ENCODE assay signal across 18 mouse cellular contexts in genomic region chr2:5378066-5378672, GRCm38 (mm10).
DNase-seq lines count a peak whose midpoint lies in the region; ATAC-seq and TF ChIP-seq lines count a peak whose summit lies in the region.
"Had no signal": no experiment of that assay in that cellular context is flagged by ENCODE, and none has a peak within 500 bp of the region (broad histone marks: within the 10 kb centered on the region; RNA-seq: fewer than 3 reads in every experiment).

No protein-coding gene starts in this region.

- no peak overlapping the region for H3K4me2 ChIP-seq in hindbrain, embryonic 11.5 days (replicated peaks; ENCODE audit: low read depth, low read length)
- H3K4me2 ChIP-seq in midbrain, postnatal 0 days (ENCODE audit: low read depth, low read length, poor library complexity, severe bottlenecking), result no peak overlapping the region
- H3K4me2 ChIP-seq in forebrain, embryonic 14.5 days (ENCODE audit: low read length), result no peak overlapping the region
- H3K4me2 ChIP-seq: embryonic facial prominence, embryonic 13.5 days; limb, embryonic 15.5 days; liver, embryonic 15.5 days; neural tube, embryonic 12.5 days had no signal

- H3K27me3 ChIP-seq in hindbrain, embryonic 11.5 days (ENCODE audit: control insufficient read depth, insufficient read depth, low read length), result no peaks in the 10 kb centered on the region
- no peaks in the 10 kb centered on the region for H3K27me3 ChIP-seq in midbrain, postnatal 0 days (ENCODE audit: insufficient read depth, low read length)
- no peaks in the 10 kb centered on the region for H3K27me3 ChIP-seq in embryonic facial prominence, embryonic 10.5 days (replicated peaks; ENCODE audit: low read depth, poor library complexity, severe bottlenecking)
- no peaks in the 10 kb centered on the region for H3K27me3 ChIP-seq in forebrain, embryonic 14.5 days (replicated peaks; ENCODE audit: control insufficient read depth, insufficient read depth, low read length)
- H3K27me3 ChIP-seq: embryonic facial prominence, embryonic 13.5 days; limb, embryonic 15.5 days; liver, embryonic 15.5 days; neural tube, embryonic 12.5 days had no signal

- peak; percentile 4 to 23 for DNase-seq in adrenal gland, adult (ENCODE audit: inconsistent age in 2 of 2, low spot score in 1 of 2)
- DNase-seq in adrenal gland, postnatal 10 days, result no peak
- no peak for DNase-seq in hindbrain, embryonic 11.5 days (ENCODE audit: low spot score)
- peak; percentile 17 for DNase-seq in mesoderm, embryonic 11.5 days (ENCODE audit: low read depth, low spot score)
- peak; percentile 39 for DNase-seq in midbrain, postnatal 0 days (ENCODE audit: low spot score)
- DNase-seq in embryonic facial prominence, embryonic 10.5 days (ENCODE audit: low spot score), result no peak
- no peak for DNase-seq in forebrain, embryonic 14.5 days (ENCODE audit: low spot score)
- DNase-seq in gastrocnemius, adult 8-10 months (ENCODE audit: low spot score in 2 of 2), result no peak
- DNase-seq: adrenal gland, postnatal 36 days; cerebellum, adult 8-10 months; kidney, adult 11 months; thymus, postnatal 14 days had no signal

- H3K27ac ChIP-seq in hindbrain, embryonic 11.5 days (ENCODE audit: low read depth, low read length), result 0 out of 2 replicates have a peak overlapping the region, but pooled peaks have one; percentile 6
- peak overlapping the region; percentile 51; the same call in 1 of the 2 replicates for H3K27ac ChIP-seq in midbrain, postnatal 0 days (ENCODE audit: low read depth, low read length)
- no peak overlapping the region for H3K27ac ChIP-seq in embryonic facial prominence, embryonic 10.5 days (replicated peaks)
- H3K27ac ChIP-seq in forebrain, embryonic 14.5 days (ENCODE audit: low read depth, low read length), result no peak overlapping the region
- H3K27ac ChIP-seq: embryonic facial prominence, embryonic 13.5 days; limb, embryonic 15.5 days; liver, embryonic 15.5 days; neural tube, embryonic 12.5 days had no signal

- H3K4me3 ChIP-seq in hindbrain, embryonic 11.5 days (ENCODE audit: low read depth, low read length), result no peak overlapping the region
- no peak overlapping the region for H3K4me3 ChIP-seq in midbrain, postnatal 0 days (ENCODE audit: low read depth, low read length)
- H3K4me3 ChIP-seq in embryonic facial prominence, embryonic 10.5 days, result no peak overlapping the region
- no peak overlapping the region for H3K4me3 ChIP-seq in forebrain, embryonic 14.5 days (ENCODE audit: low read depth, low read length)
- H3K4me3 ChIP-seq: embryonic facial prominence, embryonic 13.5 days; limb, embryonic 15.5 days; liver, embryonic 15.5 days; neural tube, embryonic 12.5 days had no signal

- ATAC-seq in hindbrain, embryonic 11.5 days (ENCODE audit: low FRiP score), result no peak
- ATAC-seq in midbrain, postnatal 0 days (ENCODE audit: low FRiP score), result no peak
- no peak for ATAC-seq in forebrain, embryonic 14.5 days
- ATAC-seq: activated CD4-positive, CD25-positive, alpha-beta regulatory T cell, adult 4 months; forebrain, embryonic 16.5 days had no signal

- no peaks in the 10 kb centered on the region for H3K4me1 ChIP-seq in hindbrain, embryonic 11.5 days (replicated peaks; ENCODE audit: control insufficient read depth, insufficient read depth, low read length)
- H3K4me1 ChIP-seq in midbrain, postnatal 0 days (ENCODE audit: insufficient read depth, low read length), result peaks cover 19% of the 10 kb centered on the region
- peaks cover 5% of the 10 kb centered on the region for H3K4me1 ChIP-seq in embryonic facial prominence, embryonic 10.5 days
- peaks cover 12% of the 10 kb centered on the region for H3K4me1 ChIP-seq in forebrain, embryonic 14.5 days (ENCODE audit: control insufficient read depth, insufficient read depth, low read length)
- H3K4me1 ChIP-seq: liver, embryonic 15.5 days had no signal

- no peaks in the 10 kb centered on the region for H3K36me3 ChIP-seq in hindbrain, embryonic 11.5 days (ENCODE audit: control insufficient read depth, insufficient read depth, low read length)
- no peaks in the 10 kb centered on the region for H3K36me3 ChIP-seq in midbrain, postnatal 0 days (ENCODE audit: insufficient read depth, low read length)
- no peaks in the 10 kb centered on the region for H3K36me3 ChIP-seq in embryonic facial prominence, embryonic 10.5 days (replicated peaks)
- no peaks in the 10 kb centered on the region for H3K36me3 ChIP-seq in forebrain, embryonic 14.5 days (ENCODE audit: control insufficient read depth, insufficient read depth, low read length)
- H3K36me3 ChIP-seq: embryonic facial prominence, embryonic 13.5 days; limb, embryonic 15.5 days; liver, embryonic 15.5 days; neural tube, embryonic 12.5 days had no signal

- no peaks in the 10 kb centered on the region for H3K9me3 ChIP-seq in hindbrain, embryonic 11.5 days (ENCODE audit: control insufficient read depth, low read length)
- no peaks in the 10 kb centered on the region for H3K9me3 ChIP-seq in midbrain, postnatal 0 days (ENCODE audit: low read length)
- H3K9me3 ChIP-seq in embryonic facial prominence, embryonic 10.5 days, result no peaks in the 10 kb centered on the region
- H3K9me3 ChIP-seq in forebrain, embryonic 14.5 days (replicated peaks; ENCODE audit: control insufficient read depth, low read length), result no peaks in the 10 kb centered on the region
- H3K9me3 ChIP-seq: embryonic facial prominence, embryonic 13.5 days; limb, embryonic 15.5 days; liver, embryonic 15.5 days; neural tube, embryonic 12.5 days had no signal

- no peak overlapping the region for H3K9ac ChIP-seq in hindbrain, embryonic 11.5 days (ENCODE audit: low read depth, low read length)
- H3K9ac ChIP-seq in midbrain, postnatal 0 days (replicated peaks; ENCODE audit: low read length, poor library complexity, severe bottlenecking), result no peak overlapping the region
- no peak overlapping the region for H3K9ac ChIP-seq in forebrain, embryonic 14.5 days (ENCODE audit: low read length)
- H3K9ac ChIP-seq: embryonic facial prominence, embryonic 13.5 days; limb, embryonic 15.5 days; liver, embryonic 15.5 days; neural tube, embryonic 12.5 days had no signal

- peak; percentile 39 for TF ChIP-seq CTCF in midbrain, postnatal 0 days (IDR thresholded peaks at IDR 0.05)

- WGBS in hindbrain, embryonic 11.5 days, result 74% methylated on average over 6 of the region's 6 CpGs
- WGBS in midbrain, postnatal 0 days, result 40% methylated on average over 6 of the region's 6 CpGs
- 78% methylated on average over 6 of the region's 6 CpGs for WGBS in embryonic facial prominence, embryonic 10.5 days
- 60% methylated on average over 6 of the region's 6 CpGs for WGBS in forebrain, embryonic 14.5 days

Comparison
In these comparisons a context has a peak if more than half of its experiments do, and no peak if none do; other contexts are left out.
1. DNase-seq: peak in adrenal gland, adult (2 of 2), mesoderm, embryonic 11.5 days (single experiment) and midbrain, postnatal 0 days (single experiment); none in adrenal gland, postnatal 10 days (single experiment), hindbrain, embryonic 11.5 days (single experiment), embryonic facial prominence, embryonic 10.5 days (single experiment), forebrain, embryonic 14.5 days (single experiment) and gastrocnemius, adult 8-10 months (0 of 2).
2. H3K27ac ChIP-seq: peak in hindbrain, embryonic 11.5 days (single experiment) and midbrain, postnatal 0 days (single experiment); none in embryonic facial prominence, embryonic 10.5 days (single experiment) and forebrain, embryonic 14.5 days (single experiment).